Mouse (Mus musculus): ENCODE measurements around the gene Sco2.

- no peak for TF ChIP-seq POLR2A (IDR thresholded peaks at IDR 0.05; ENCODE audit: low read depth, low read length)
- TF ChIP-seq HCFC1 (IDR thresholded peaks at IDR 0.05; ENCODE audit: low read depth, low read length) = no peak
- TF ChIP-seq CTCF (conservative IDR thresholded peaks at IDR 0.05 in 1 of 2, IDR thresholded peaks at IDR 0.05 in 1 of 2; ENCODE audit: low read depth in 2 of 2, low read length in 2 of 2) = no peak
- no peak for TF ChIP-seq TBP (conservative IDR thresholded peaks at IDR 0.05; ENCODE audit: low read depth, low read length)
- TF ChIP-seq MAZ (IDR thresholded peaks at IDR 0.05; ENCODE audit: low read depth, low read length) = no peak
These were observed 1.1 kb downstream of the Sco2 start for GRCm38 (mm10) chr15:89372536-89372935.
